Mouse (Mus musculus) c-Kit-negative CD71-positive TER-119-positive erythroid progenitor cells, embryonic 14.5 days (primary cell): Measurements from ENCODE around the gene Gm8653.
"Not testable (repeated sequence)": the region's sequence is repeated elsewhere in the genome, so short reads cannot be mapped to it uniquely, and the experiment has no call there.

Experiments used
- DNase-seq: peaks from one replicate; pipeline ENCODE4 v3.0.0-alpha.2; 2013; ENCODE audit warnings: low read depth, low spot score

The Gm8653 gene

DNA sequence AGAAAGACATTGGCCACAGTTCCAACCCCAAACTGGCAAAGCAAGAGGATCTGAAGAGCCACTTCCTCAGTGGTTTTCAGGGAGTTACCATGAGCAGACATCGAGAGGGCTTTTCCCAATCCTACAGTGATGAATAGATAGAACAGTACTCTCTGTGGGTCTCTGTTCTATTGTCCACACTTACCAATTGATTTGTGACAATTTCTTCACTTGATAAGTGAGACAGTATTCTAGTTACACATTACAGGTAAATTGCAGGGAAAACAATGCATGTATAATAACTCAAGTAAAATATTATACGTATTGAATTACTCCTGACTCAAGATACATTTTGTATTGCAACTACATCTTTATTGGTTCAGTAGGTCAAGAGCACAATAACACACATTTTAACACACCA lies at the start of gene Gm8653:
Gm8653 (minus strand) TSS at position 101 of the 400 bp plus-strand sequence.
- not testable (repeated sequence) for DNase-seq

DNA sequence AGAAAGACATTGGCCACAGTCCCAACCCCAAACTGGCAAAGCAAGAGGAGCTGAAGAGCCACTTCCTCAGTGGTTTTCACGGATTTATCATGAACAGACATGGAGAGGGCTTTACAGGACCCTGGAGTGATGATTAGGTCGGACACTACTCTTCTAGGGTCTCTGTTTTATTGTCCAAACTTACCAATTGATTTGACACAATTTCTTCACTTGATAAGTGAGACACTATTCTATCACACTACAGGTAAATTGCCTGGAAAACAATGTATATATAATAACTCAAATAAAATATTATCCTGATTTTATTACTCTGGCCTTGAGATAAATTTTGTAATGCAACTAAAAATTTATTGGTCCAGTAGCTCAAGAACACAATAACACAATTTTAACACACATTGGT lies 28.3 kb upstream of the Gm8653 start, which contains the start of gene Gm8453:
Gm8453 (minus strand) TSS at position 101 of the 400 bp plus-strand sequence.
- DNase-seq, result not testable (repeated sequence)

DNA sequence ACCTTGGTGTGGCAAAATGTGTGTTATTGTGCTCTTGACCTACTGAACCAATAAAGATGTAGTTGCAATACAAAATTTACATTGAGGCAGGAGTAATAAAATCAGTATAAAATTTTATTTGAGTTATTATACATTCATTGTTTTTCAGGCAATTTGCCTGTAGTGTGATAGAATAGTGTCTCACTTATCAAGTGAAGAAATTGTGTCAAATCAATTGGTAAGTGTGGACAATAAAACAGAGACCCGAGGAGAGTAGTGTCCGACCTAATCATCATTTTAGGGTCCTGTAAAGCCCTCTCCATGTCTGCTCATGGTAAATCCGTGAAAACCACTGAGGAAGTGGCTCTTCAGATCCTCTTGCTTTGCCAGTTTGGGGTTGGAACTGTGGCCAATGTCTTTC lies 12.0 kb downstream of the Gm8653 start, which contains the start of gene Vmn1r143:
Vmn1r143 (plus strand) TSS at position 301 of the 400 bp plus-strand sequence.
- DNase-seq, result not testable (repeated sequence)

DNA sequence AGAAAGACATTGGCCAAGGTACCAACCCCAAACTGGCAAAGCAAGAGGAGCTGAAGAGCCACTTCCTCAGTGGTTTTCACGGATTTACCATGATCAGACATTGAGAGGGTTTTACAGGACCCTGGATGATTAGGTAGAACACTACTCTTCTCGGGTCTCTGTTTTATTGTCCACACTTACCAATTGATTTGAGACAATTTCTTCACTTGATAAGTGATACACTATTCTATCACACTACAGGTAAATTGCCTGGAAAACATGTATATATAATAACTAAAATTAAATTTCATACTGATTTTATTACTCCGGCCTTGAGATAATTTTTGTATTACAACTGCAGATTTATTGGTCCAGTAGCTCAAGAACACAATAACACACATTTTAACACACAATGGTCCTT lies 37.1 kb downstream of the Gm8653 start, which contains the start of gene Vmn1r142:
Vmn1r142 (minus strand) TSS at position 101 of the 400 bp plus-strand sequence.
- DNase-seq, result not testable (repeated sequence)
